8 mouse cellular contexts compared by ENCODE assay signal in genomic region chr7:99483271-99483923, GRCm38 (mm10). TPM values are rescaled to one million over a fixed set of nuclear protein-coding genes. Genes with fewer than 3 reads are reported as not detected.
A peak's percentile ranks its signal among the peaks of the same experiment; 100 is the strongest.
DNase-seq lines count a peak whose midpoint lies in the region; ATAC-seq and TF ChIP-seq lines count a peak whose summit lies in the region.

Rps3 (minus strand) TSS chr7:99483738.

- no peak for TF ChIP-seq CTCF in heart, adult 2 months (IDR thresholded peaks at IDR 0.05)

- ATAC-seq in embryonic facial prominence, embryonic 14.5 days (ENCODE audit: low read depth) = peak; percentile 95
- peak; percentile 97 for ATAC-seq in limb, embryonic 13.5 days (ENCODE audit: low FRiP score, low read depth)
- peak; percentile 96 for ATAC-seq in midbrain, embryonic 16.5 days

- peak; percentile 66; the same call in 1 of the 2 replicates for TF ChIP-seq EP300 in heart, adult 2 months (IDR thresholded peaks at IDR 0.05; ENCODE audit: insufficient read depth, low read depth, low read length)

- DNase-seq in 3T3-L1 (ENCODE audit: low read depth, low spot score) = peak; percentile 97
- DNase-seq in adrenal gland, postnatal 4 days (ENCODE audit: low spot score in 2 of 2) = peak; percentile 75 to 82
- peak; percentile 99 for DNase-seq in embryonic facial prominence, embryonic 14.5 days (ENCODE audit: low spot score)
- DNase-seq in heart, adult 2 months = peak; percentile 91 to 95
- peak; percentile 96 to 98 for DNase-seq in kidney, adult 8-10 months
- peak; percentile 92 to 94 for DNase-seq in spleen, postnatal 10 days (ENCODE audit: low spot score in 2 of 2)

- H3K36me3 ChIP-seq in embryonic facial prominence, embryonic 14.5 days (ENCODE audit: control insufficient read depth, insufficient read depth, low read length) = peaks cover 41% of the 10 kb centered on the region
- H3K36me3 ChIP-seq in heart, adult 2 months (ENCODE audit: control insufficient read depth, insufficient read depth, low read length) = peaks cover 11% of the 10 kb centered on the region
- H3K36me3 ChIP-seq in limb, embryonic 13.5 days = peaks cover 40% of the 10 kb centered on the region
- peaks cover 20% of the 10 kb centered on the region for H3K36me3 ChIP-seq in midbrain, embryonic 16.5 days (ENCODE audit: control insufficient read depth, insufficient read depth, low read length)

- H3K4me2 ChIP-seq in embryonic facial prominence, embryonic 14.5 days (ENCODE audit: low read depth, low read length) = peak within 1 kb of the TSS; percentile 97
- peak within 1 kb of the TSS; percentile 97 for H3K4me2 ChIP-seq in limb, embryonic 13.5 days (replicated peaks)
- H3K4me2 ChIP-seq in midbrain, embryonic 16.5 days (ENCODE audit: low read length) = peak within 1 kb of the TSS; percentile 88

- H3K4me3 ChIP-seq in embryonic facial prominence, embryonic 14.5 days (ENCODE audit: low read depth, low read length) = peak within 1 kb of the TSS; percentile 79
- H3K4me3 ChIP-seq in heart, adult 2 months = peak within 1 kb of the TSS; percentile 73
- H3K4me3 ChIP-seq in limb, embryonic 13.5 days = peak within 1 kb of the TSS; percentile 81
- peak within 1 kb of the TSS; percentile 66 for H3K4me3 ChIP-seq in midbrain, embryonic 16.5 days (ENCODE audit: low read depth, low read length)

- intact Hi-C loops in heart, adult 2 months (cut with DNase I) = loop anchor here (5.0 kb wide), 2 partner anchors 374 to 889 kb away; partner anchors contain the start of genes C2cd3, Ppme1 and Xrra1

- TF ChIP-seq POLR2A in heart, adult 2 months (IDR thresholded peaks at IDR 0.05; ENCODE audit: insufficient read depth, low read depth, low read length) = peak; percentile 96

- H3K9me3 ChIP-seq in embryonic facial prominence, embryonic 14.5 days (ENCODE audit: control insufficient read depth, low read length) = no peaks in the 10 kb centered on the region
- no peaks in the 10 kb centered on the region for H3K9me3 ChIP-seq in limb, embryonic 13.5 days
- H3K9me3 ChIP-seq in midbrain, embryonic 16.5 days (replicated peaks; ENCODE audit: control insufficient read depth, low read length, poor library complexity, severe bottlenecking) = no peaks in the 10 kb centered on the region

- peaks cover 21% of the 10 kb centered on the region for H3K4me1 ChIP-seq in embryonic facial prominence, embryonic 14.5 days (ENCODE audit: control insufficient read depth, insufficient read depth, low read length)
- H3K4me1 ChIP-seq in heart, adult 2 months (ENCODE audit: control insufficient read depth, insufficient read depth, low read length) = no peaks in the 10 kb centered on the region; the same call in none of the 2 replicates
- H3K4me1 ChIP-seq in limb, embryonic 13.5 days = peaks cover 42% of the 10 kb centered on the region
- H3K4me1 ChIP-seq in midbrain, embryonic 16.5 days (ENCODE audit: control insufficient read depth, insufficient read depth, low read length) = peaks cover 29% of the 10 kb centered on the region

- H3K27ac ChIP-seq in embryonic facial prominence, embryonic 14.5 days (replicated peaks; ENCODE audit: low read depth, low read length) = peak within 1 kb of the TSS; percentile 81
- H3K27ac ChIP-seq in heart, adult 2 months = peak within 1 kb of the TSS; percentile 83
- H3K27ac ChIP-seq in limb, embryonic 13.5 days = peak within 1 kb of the TSS; percentile 87
- peak within 1 kb of the TSS; percentile 78 for H3K27ac ChIP-seq in midbrain, embryonic 16.5 days (ENCODE audit: low read length)

- no peaks in the 10 kb centered on the region for H3K27me3 ChIP-seq in embryonic facial prominence, embryonic 14.5 days (replicated peaks; ENCODE audit: control insufficient read depth, insufficient read depth, low read length)
- H3K27me3 ChIP-seq in heart, adult 2 months (ENCODE audit: control insufficient read depth, insufficient read depth, low read length) = no peaks in the 10 kb centered on the region
- 0 out of 2 replicates have a peak, but pooled peaks cover 5% of the 10 kb centered on the region for H3K27me3 ChIP-seq in limb, embryonic 13.5 days
- peaks cover 4% of the 10 kb centered on the region; the same call in 1 of the 2 replicates for H3K27me3 ChIP-seq in midbrain, embryonic 16.5 days (ENCODE audit: control insufficient read depth, insufficient read depth, low read depth, low read length)

- under 1% methylated on average over 38 of the region's 45 CpGs for WGBS in embryonic facial prominence, embryonic 14.5 days
- under 1% methylated on average over 45 of the region's 45 CpGs for WGBS in heart, adult 2 months
- WGBS in limb, embryonic 13.5 days = under 1% methylated on average over 45 of the region's 45 CpGs
- WGBS in midbrain, embryonic 16.5 days = under 1% methylated on average over 44 of the region's 45 CpGs

- peaks cover 2% of the 10 kb centered on the region; the same call in 1 of the 2 replicates for H3K79me2 ChIP-seq in heart, adult 2 months (replicated peaks; ENCODE audit: control insufficient read depth, insufficient read depth, low read length)

- H3K9ac ChIP-seq in embryonic facial prominence, embryonic 14.5 days (ENCODE audit: low read depth, low read length) = peak within 1 kb of the TSS; percentile 88
- H3K9ac ChIP-seq in heart, adult 2 months (ENCODE audit: low read depth, low read length) = peak within 1 kb of the TSS; percentile 71
- H3K9ac ChIP-seq in limb, embryonic 13.5 days = peak within 1 kb of the TSS; percentile 89
- peak within 1 kb of the TSS; percentile 76 for H3K9ac ChIP-seq in midbrain, embryonic 16.5 days (ENCODE audit: low read depth, low read length)

RNA-seq across cellular contexts. Expression of gene Rps3, which starts in this region (rescaled TPM):
- total RNA-seq in adrenal gland, postnatal 4 days (2021) = 100 to 1,000 TPM; 720 TPM
- polyA plus RNA-seq in embryonic facial prominence, embryonic 14.5 days (2014; fragmentation: Nextera tagmentation; extraction: Ambion mirVana) = 876 and 912 TPM in 2 replicates
- total RNA-seq in heart, adult 2 months (2021) = 100 to 1,000 TPM; 316 to 361 TPM
- polyA plus RNA-seq in heart, adult 2 months (2012; rRNA removed) = 196 and 320 TPM in 2 replicates
- 767 and 820 TPM in 2 replicates for polyA plus RNA-seq in limb, embryonic 13.5 days (2015; fragmentation: Nextera tagmentation; extraction: Ambion mirVana)
- polyA plus RNA-seq in midbrain, embryonic 16.5 days (2015; fragmentation: Nextera tagmentation; extraction: Ambion mirVana) = 405 and 414 TPM in 2 replicates

Comparison
In these comparisons a context has a peak if more than half of its experiments do, and no peak if none do; other contexts are left out.
1. Peak in every context shown above with its lines: DNase-seq, ATAC-seq, H3K4me3 ChIP-seq and H3K27ac ChIP-seq.